Mouse (Mus musculus): Measurements from ENCODE around the gene Dcaf17. TPM values are rescaled to one million over a fixed set of nuclear protein-coding genes. Genes with fewer than 3 reads are reported as not detected.

The Dcaf17 gene
- polyA plus RNA-seq, 1 experiment from 2014 or later = 43.6 TPM

- H3K36me3 ChIP-seq (ENCODE audit: control insufficient read depth, insufficient read depth, low read length) = no peaks in the 10 kb centered on the region
- no peak overlapping the region for H3K4me2 ChIP-seq (ENCODE audit: low read depth, low read length, severe bottlenecking)
- peaks cover 12% of the 10 kb centered on the region for H3K4me1 ChIP-seq (replicated peaks; ENCODE audit: control insufficient read depth, insufficient read depth, low read length)
- H3K4me3 ChIP-seq (ENCODE audit: low read depth, low read length) = no peak overlapping the region
- H3K27me3 ChIP-seq (ENCODE audit: control insufficient read depth, insufficient read depth, low read length) = peaks cover 8% of the 10 kb centered on the region
- 86% methylated on average over 10 of the region's 10 CpGs for WGBS
- no peaks in the 10 kb centered on the region; the same call in 1 of the 2 replicates for H3K9me3 ChIP-seq (ENCODE audit: control insufficient read depth, low read length)
- H3K27ac ChIP-seq (ENCODE audit: low read depth, low read length) = no peak overlapping the region
- no peak overlapping the region for H3K9ac ChIP-seq (ENCODE audit: low read length)
- no peak for DNase-seq (ENCODE audit: low spot score)
- no peak for ATAC-seq (replicated peaks; ENCODE audit: low FRiP score)
Measured at GRCm38 (mm10) chr2:71120844-71121243, 65.7 kb downstream of the Dcaf17 start.

- Histone ChIP-seq H3K27ac (ENCODE audit: low read depth, low read length) (no peak overlapping the region), H3K4me2 (ENCODE audit: low read depth, low read length, severe bottlenecking) (no peak overlapping the region), H3K27me3 (ENCODE audit: control insufficient read depth, insufficient read depth, low read length) (peaks cover 8% of the 10 kb centered on the region), H3K36me3 (ENCODE audit: control insufficient read depth, insufficient read depth, low read length) (no peaks in the 10 kb centered on the region), H3K9ac (ENCODE audit: low read length) (no peak overlapping the region), H3K9me3 (ENCODE audit: control insufficient read depth, low read length) (no peaks in the 10 kb centered on the region), H3K4me3 (ENCODE audit: low read depth, low read length) (no peak overlapping the region), H3K4me1 (replicated peaks; ENCODE audit: control insufficient read depth, insufficient read depth, low read length) (peaks cover 12% of the 10 kb centered on the region)
- WGBS = 21% methylated on average over 5 of the region's 5 CpGs
- no peak for ATAC-seq (replicated peaks; ENCODE audit: low FRiP score)
- no peak for DNase-seq (ENCODE audit: low spot score)
Measured at GRCm38 (mm10) chr2:71121406-71121805, 66.3 kb downstream of the Dcaf17 start.

GRCm38 (mm10) chr2:71122268-71123029 lies 67.3 kb downstream of the Dcaf17 start:
- 82% methylated on average over 13 of the region's 13 CpGs for whole genome bisulfite sequencing
- no peak for DNase-seq (ENCODE audit: low spot score)
- Histone ChIP-seq H3K4me2 (ENCODE audit: low read depth, low read length, severe bottlenecking) (no peak overlapping the region), H3K9ac (ENCODE audit: low read length) (no peak overlapping the region), H3K36me3 (ENCODE audit: control insufficient read depth, insufficient read depth, low read length) (no peaks in the 10 kb centered on the region), H3K27ac (ENCODE audit: low read depth, low read length) (no peak overlapping the region), H3K4me3 (ENCODE audit: low read depth, low read length) (no peak overlapping the region), H3K27me3 (ENCODE audit: control insufficient read depth, insufficient read depth, low read length) (peaks cover 6% of the 10 kb centered on the region), H3K4me1 (replicated peaks; ENCODE audit: control insufficient read depth, insufficient read depth, low read length) (peaks cover 12% of the 10 kb centered on the region), H3K9me3 (ENCODE audit: control insufficient read depth, low read length) (no peaks in the 10 kb centered on the region)
- no peak for ATAC-seq (replicated peaks; ENCODE audit: low FRiP score)

- no peak for ATAC-seq (replicated peaks; ENCODE audit: low FRiP score)
- no peaks in the 10 kb centered on the region for H3K36me3 ChIP-seq (ENCODE audit: control insufficient read depth, insufficient read depth, low read length)
- peaks cover 3% of the 10 kb centered on the region for H3K4me1 ChIP-seq (replicated peaks; ENCODE audit: control insufficient read depth, insufficient read depth, low read length)
- no peak overlapping the region for H3K4me3 ChIP-seq (ENCODE audit: low read depth, low read length)
- no peak overlapping the region for H3K4me2 ChIP-seq (ENCODE audit: low read depth, low read length, severe bottlenecking)
- 75% methylated on average over 2 of the region's 2 CpGs for WGBS
- H3K27me3 ChIP-seq (ENCODE audit: control insufficient read depth, insufficient read depth, low read length) = no peaks in the 10 kb centered on the region
- H3K27ac ChIP-seq (ENCODE audit: low read depth, low read length) = no peak overlapping the region
- no peak overlapping the region for H3K9ac ChIP-seq (ENCODE audit: low read length)
- DNase-seq (ENCODE audit: low spot score) = no peak
- H3K9me3 ChIP-seq (ENCODE audit: control insufficient read depth, low read length) = no peaks in the 10 kb centered on the region
Measured at GRCm38 (mm10) chr2:71123591-71123990, 68.5 kb downstream of the Dcaf17 start.

GRCm38 (mm10) chr2:71127779-71128534 lies 72.8 kb downstream of the Dcaf17 start:
- H3K27ac ChIP-seq (ENCODE audit: low read depth, low read length) = no peak overlapping the region
- no peak overlapping the region for H3K9ac ChIP-seq (ENCODE audit: low read length)
- no peaks in the 10 kb centered on the region for H3K27me3 ChIP-seq (ENCODE audit: control insufficient read depth, insufficient read depth, low read length)
- H3K36me3 ChIP-seq (ENCODE audit: control insufficient read depth, insufficient read depth, low read length) = no peaks in the 10 kb centered on the region
- no peaks in the 10 kb centered on the region for H3K9me3 ChIP-seq (ENCODE audit: control insufficient read depth, low read length)
- H3K4me2 ChIP-seq (ENCODE audit: low read depth, low read length, severe bottlenecking) = no peak overlapping the region
- no peak for ATAC-seq (replicated peaks; ENCODE audit: low FRiP score)
- no peaks in the 10 kb centered on the region for H3K4me1 ChIP-seq (replicated peaks; ENCODE audit: control insufficient read depth, insufficient read depth, low read length)
- 83% methylated on average over 10 of the region's 10 CpGs for WGBS
- no peak overlapping the region for H3K4me3 ChIP-seq (ENCODE audit: low read depth, low read length)
- DNase-seq (ENCODE audit: low spot score) = no peak

GRCm38 (mm10) chr2:71130366-71130765 lies 75.2 kb downstream of the Dcaf17 start:
- no peak for DNase-seq (ENCODE audit: low spot score)

GRCm38 (mm10) chr2:71131866-71132496 lies 76.9 kb downstream of the Dcaf17 start:
- Histone ChIP-seq H3K9ac (ENCODE audit: low read length) (no peak overlapping the region), H3K4me3 (ENCODE audit: low read depth, low read length) (no peak overlapping the region), H3K36me3 (ENCODE audit: control insufficient read depth, insufficient read depth, low read length) (no peaks in the 10 kb centered on the region), H3K9me3 (ENCODE audit: control insufficient read depth, low read length) (no peaks in the 10 kb centered on the region), H3K27me3 (ENCODE audit: control insufficient read depth, insufficient read depth, low read length) (no peaks in the 10 kb centered on the region), H3K4me2 (ENCODE audit: low read depth, low read length, severe bottlenecking) (no peak overlapping the region), H3K4me1 (replicated peaks; ENCODE audit: control insufficient read depth, insufficient read depth, low read length) (no peaks in the 10 kb centered on the region), H3K27ac (ENCODE audit: low read depth, low read length) (no peak overlapping the region)
- ATAC-seq (replicated peaks; ENCODE audit: low FRiP score) (no peak), DNase-seq (ENCODE audit: low spot score) (no peak)
- 76% methylated on average over 3 of the region's 3 CpGs for WGBS

More at GRCm38 (mm10) chr2:71130366-71130765, 75.2 kb downstream of the Dcaf17 start:
- H3K4me1 ChIP-seq (replicated peaks; ENCODE audit: control insufficient read depth, insufficient read depth, low read length) = no peaks in the 10 kb centered on the region
- H3K27ac ChIP-seq (ENCODE audit: low read depth, low read length) = no peak overlapping the region
- H3K9me3 ChIP-seq (ENCODE audit: control insufficient read depth, low read length) = no peaks in the 10 kb centered on the region
- H3K36me3 ChIP-seq (ENCODE audit: control insufficient read depth, insufficient read depth, low read length) = no peaks in the 10 kb centered on the region
- H3K4me3 ChIP-seq (ENCODE audit: low read depth, low read length) = no peak overlapping the region
- H3K27me3 ChIP-seq (ENCODE audit: control insufficient read depth, insufficient read depth, low read length) = no peaks in the 10 kb centered on the region
- ATAC-seq (replicated peaks; ENCODE audit: low FRiP score) = no peak
- no peak overlapping the region for H3K4me2 ChIP-seq (ENCODE audit: low read depth, low read length, severe bottlenecking)
- 90% methylated on average over 2 of the region's 2 CpGs for WGBS
- no peak overlapping the region for H3K9ac ChIP-seq (ENCODE audit: low read length)

GRCm38 (mm10) chr2:71134041-71134505 lies 78.9 kb downstream of the Dcaf17 start:
- H3K4me1 ChIP-seq (replicated peaks; ENCODE audit: control insufficient read depth, insufficient read depth, low read length) = no peaks in the 10 kb centered on the region
- ATAC-seq (replicated peaks; ENCODE audit: low FRiP score) (no peak), DNase-seq (ENCODE audit: low spot score) (no peak)
- WGBS = 89% methylated on average over 9 of the region's 9 CpGs
- H3K27ac ChIP-seq (ENCODE audit: low read depth, low read length) = no peak overlapping the region
- H3K9ac ChIP-seq (ENCODE audit: low read length) = no peak overlapping the region
- no peaks in the 10 kb centered on the region for H3K27me3 ChIP-seq (ENCODE audit: control insufficient read depth, insufficient read depth, low read length)
- no peaks in the 10 kb centered on the region for H3K9me3 ChIP-seq (ENCODE audit: control insufficient read depth, low read length)
- H3K4me3 ChIP-seq (ENCODE audit: low read depth, low read length) = no peak overlapping the region
- H3K36me3 ChIP-seq (ENCODE audit: control insufficient read depth, insufficient read depth, low read length) = no peaks in the 10 kb centered on the region
- no peak overlapping the region for H3K4me2 ChIP-seq (ENCODE audit: low read depth, low read length, severe bottlenecking)

Measured in forebrain, embryonic 11.5 days (tissue).